Mouse (Mus musculus) gastrocnemius, adult 2 months (tissue): Measurements from ENCODE around the gene Fosl2. TPM values are rescaled to one million over a fixed set of nuclear protein-coding genes. Genes with fewer than 3 reads are reported as not detected.
"Not testable (repeated sequence)": the region's sequence is repeated elsewhere in the genome, so short reads cannot be mapped to it uniquely, and the experiment has no call there.

ENCODE experiments used
- DNase-seq: peaks from one replicate; pipeline ENCODE4 v3.0.0; 2022
- H3K27ac ChIP-seq: fragments of 200-600 bp; 2 replicates; pipeline ENCODE4 v1.8.1; 2022; ENCODE audit warnings: mild to moderate bottlenecking
- H3K4me3 ChIP-seq: fragments of 200-600 bp; 2 replicates; pipeline ENCODE4 v1.8.1; 2022; ENCODE audit warnings: mild to moderate bottlenecking, moderate library complexity
- CTCF ChIP-seq: fragments of 200-600 bp; IDR thresholded peaks from 2 replicates; pipeline ENCODE4 v1.8.1; 2022; ENCODE audit warnings: antibody characterized with exemption, mild to moderate bottlenecking, moderate library complexity
- intact Hi-C: fragments of 180-260 bp; cut with DNase I; formaldehyde crosslinking; loops from one replicate; pipeline ENCODE4 v1.15.1; 2025
- total RNA-seq, 2 experiments: library from RNA; stranded (reverse); gene quantifications; 2 replicates each; pipeline ENCODE4 v1.2.3; 2021

Gene Fosl2
- total RNA-seq, 2 experiments from 2014 or later, result 12.8 to 14.9 TPM

GRCm38 (mm10) chr5:32154931-32155688 lies 19.5 kb downstream of the Fosl2 start:
- intact Hi-C loops, result loop anchor here (5.0 kb wide), 1 partner anchor 42 kb away; no protein-coding TSS in a partner anchor
- Histone ChIP-seq H3K27ac (peak overlapping the region; percentile 77), H3K4me3 (no peak overlapping the region)
- peak; percentile 59 for DNase-seq
- peak; percentile 21; the same call in 1 of the 2 replicates for TF ChIP-seq CTCF

GRCm38 (mm10) chr5:32155927-32156326 lies 20.3 kb downstream of the Fosl2 start:
- H3K4me3 ChIP-seq, result no peak overlapping the region
- intact Hi-C loops, result loop anchor here (5.0 kb wide), 1 partner anchor 41 kb away; no protein-coding TSS in a partner anchor
- no peak for DNase-seq
- peak overlapping the region; percentile 77 for H3K27ac ChIP-seq
- no peak for TF ChIP-seq CTCF

DNA sequence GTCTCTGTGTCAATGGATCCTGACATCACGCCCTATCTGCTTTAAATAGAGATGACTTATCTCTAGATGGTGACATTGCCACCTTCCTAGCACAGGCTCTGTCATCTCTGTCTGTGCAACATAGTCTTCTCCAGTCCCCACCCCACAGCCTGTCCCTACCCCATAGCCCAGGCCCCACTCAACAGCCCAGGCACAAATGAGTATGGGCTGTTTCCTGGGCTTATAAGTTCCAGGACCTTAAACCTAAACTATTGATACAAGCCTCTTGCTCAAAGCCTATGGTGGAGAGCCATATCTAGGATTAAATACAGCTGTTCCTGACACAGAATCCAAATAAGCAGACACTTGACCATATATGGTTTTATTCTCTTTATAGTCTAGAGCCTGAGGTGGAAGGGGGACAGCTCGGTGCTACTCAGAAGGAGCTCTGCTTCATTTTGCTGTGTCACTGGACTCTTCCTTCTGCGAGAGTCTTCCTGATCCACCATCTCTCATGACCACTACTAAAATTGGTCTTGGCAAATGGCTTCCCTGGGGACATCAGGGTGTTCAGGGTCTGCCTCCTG lies 28.0 kb downstream of the Fosl2 start:
- intact Hi-C loops, result no loop called here
- DNase-seq, result no peak
- Histone ChIP-seq H3K27ac (no peak overlapping the region), H3K4me3 (no peak overlapping the region)
- no peak for TF ChIP-seq CTCF

DNA sequence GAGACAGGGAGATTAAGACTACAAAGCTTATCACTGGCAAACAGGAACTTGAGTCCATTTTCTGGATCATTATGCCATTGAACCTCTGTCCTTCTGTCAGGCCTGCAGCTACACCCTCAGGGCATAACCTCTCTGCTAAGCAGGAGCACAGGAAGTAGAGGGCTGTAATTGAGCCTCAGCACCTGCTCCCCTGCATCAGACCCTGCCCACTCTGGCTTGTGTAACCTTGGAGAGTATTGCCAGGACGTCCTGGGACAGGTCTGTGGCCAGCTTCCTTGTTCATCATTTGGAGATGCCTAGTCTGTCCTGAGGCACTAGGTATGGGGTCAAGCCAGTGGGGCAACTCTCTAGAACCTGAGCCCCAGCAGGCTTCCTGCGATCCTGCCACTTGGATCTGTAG lies 36.6 kb downstream of the Fosl2 start:
- no peak for TF ChIP-seq CTCF
- DNase-seq, result no peak
- intact Hi-C loops, result no loop called here

GRCm38 (mm10) chr5:32176800-32177199 lies 41.2 kb downstream of the Fosl2 start:
- H3K4me3 ChIP-seq, result no peak overlapping the region
- H3K27ac ChIP-seq, result no peak overlapping the region
- intact Hi-C loops, result no loop called here
- DNase-seq, result no peak
- no peak for TF ChIP-seq CTCF

More for the DNA sequence above, 36.6 kb downstream of the Fosl2 start:
- Histone ChIP-seq H3K27ac (no peak overlapping the region), H3K4me3 (no peak overlapping the region)

GRCm38 (mm10) chr5:32177737-32178136 lies 42.1 kb downstream of the Fosl2 start:
- Histone ChIP-seq H3K27ac (no peak overlapping the region), H3K4me3 (no peak overlapping the region)
- DNase-seq, result no peak
- intact Hi-C loops, result no loop called here
- no peak for TF ChIP-seq CTCF

DNA sequence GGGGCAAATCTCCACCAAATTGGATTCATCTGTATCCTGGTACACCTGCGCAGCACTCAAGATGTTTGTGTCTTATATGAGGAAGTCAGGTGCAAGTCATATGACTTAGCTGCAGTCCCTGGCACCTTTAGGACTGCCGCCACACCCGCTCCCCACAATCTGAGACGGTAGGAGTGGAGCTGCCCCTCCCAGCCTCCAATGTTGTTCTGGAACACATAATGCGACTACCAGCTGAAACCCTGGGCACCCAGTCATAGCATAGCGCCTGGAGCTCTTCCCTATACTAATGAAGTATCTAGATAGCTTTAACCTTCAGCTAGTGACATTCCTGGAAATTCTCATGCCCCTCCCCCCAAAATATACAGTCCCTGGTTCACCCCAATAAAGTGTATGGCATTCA lies 43.1 kb downstream of the Fosl2 start:
- intact Hi-C loops, H3K27ac ChIP-seq: not testable (repeated sequence)

DNA sequence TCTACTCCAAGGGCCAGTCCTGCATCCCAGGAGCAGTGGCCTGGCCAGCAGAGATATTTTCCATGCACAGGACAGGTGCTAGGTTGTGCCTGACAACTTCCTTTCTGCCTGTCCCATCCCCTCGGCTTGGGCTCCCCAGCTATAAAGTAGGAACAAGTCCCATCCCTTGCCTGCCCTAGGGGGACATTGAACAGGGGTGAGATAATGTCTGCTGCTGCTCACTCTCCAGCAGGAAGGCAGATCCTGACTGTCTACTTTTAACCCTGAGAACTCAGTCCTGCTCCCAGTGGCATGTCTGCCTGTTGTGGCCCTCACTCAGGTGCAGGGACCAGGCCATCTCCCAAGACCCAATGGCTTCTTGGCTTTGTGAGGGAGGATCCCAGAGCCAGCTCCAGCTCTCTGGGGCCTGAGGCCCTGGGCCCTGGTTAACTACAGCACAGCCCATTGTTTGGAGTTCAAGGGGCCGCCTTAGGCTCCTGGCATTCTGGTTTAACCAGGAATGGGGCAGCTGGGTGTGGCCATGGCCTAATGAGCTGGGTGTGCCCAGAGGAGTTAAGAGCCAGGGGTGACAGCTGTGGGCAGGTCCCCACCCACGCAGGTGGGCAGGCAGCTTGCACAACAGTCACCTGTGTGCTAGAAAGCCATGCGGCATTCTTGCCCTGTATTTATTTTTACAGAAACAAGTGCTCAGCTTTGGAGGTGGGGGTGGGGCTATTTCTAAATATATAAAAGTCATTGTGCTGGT lies 47.5 kb downstream of the Fosl2 start:
- H3K27ac ChIP-seq, result no peak overlapping the region
- no peak overlapping the region for H3K4me3 ChIP-seq
- intact Hi-C loops, result no loop called here
- DNase-seq, result no peak
- TF ChIP-seq CTCF, result no peak

More for the DNA sequence above, 43.1 kb downstream of the Fosl2 start:
- H3K4me3 ChIP-seq, DNase-seq: not testable (repeated sequence)

GRCm38 (mm10) chr5:32187717-32188116 lies 52.1 kb downstream of the Fosl2 start:
- DNase-seq, result no peak
- intact Hi-C loops, result no loop called here
- Histone ChIP-seq H3K27ac (no peak overlapping the region), H3K4me3 (no peak overlapping the region)
- no peak for TF ChIP-seq CTCF

DNA sequence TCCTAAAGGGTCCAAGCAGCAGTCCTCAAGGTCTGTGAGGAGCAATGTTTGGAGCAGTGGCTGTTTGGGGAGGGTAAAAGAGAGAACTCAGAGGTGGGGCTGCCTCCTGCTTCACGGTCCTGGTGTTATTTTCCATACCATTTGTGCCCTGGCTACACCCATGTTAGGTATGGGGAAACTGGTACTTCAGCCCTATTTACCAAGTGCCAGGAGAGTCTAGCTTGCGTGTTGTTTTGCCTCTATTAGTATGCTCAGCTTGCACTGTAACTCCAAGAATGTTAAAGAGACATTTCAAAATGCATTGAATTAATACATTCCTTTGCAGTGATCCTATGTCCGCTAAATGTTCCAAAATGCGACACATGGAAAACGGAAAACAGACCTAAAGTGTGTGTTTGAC lies 55.7 kb downstream of the Fosl2 start:
- intact Hi-C loops, result no loop called here
- Histone ChIP-seq H3K4me3 (no peak overlapping the region), H3K27ac (no peak overlapping the region)
- no peak for TF ChIP-seq CTCF
- no peak for DNase-seq

DNA sequence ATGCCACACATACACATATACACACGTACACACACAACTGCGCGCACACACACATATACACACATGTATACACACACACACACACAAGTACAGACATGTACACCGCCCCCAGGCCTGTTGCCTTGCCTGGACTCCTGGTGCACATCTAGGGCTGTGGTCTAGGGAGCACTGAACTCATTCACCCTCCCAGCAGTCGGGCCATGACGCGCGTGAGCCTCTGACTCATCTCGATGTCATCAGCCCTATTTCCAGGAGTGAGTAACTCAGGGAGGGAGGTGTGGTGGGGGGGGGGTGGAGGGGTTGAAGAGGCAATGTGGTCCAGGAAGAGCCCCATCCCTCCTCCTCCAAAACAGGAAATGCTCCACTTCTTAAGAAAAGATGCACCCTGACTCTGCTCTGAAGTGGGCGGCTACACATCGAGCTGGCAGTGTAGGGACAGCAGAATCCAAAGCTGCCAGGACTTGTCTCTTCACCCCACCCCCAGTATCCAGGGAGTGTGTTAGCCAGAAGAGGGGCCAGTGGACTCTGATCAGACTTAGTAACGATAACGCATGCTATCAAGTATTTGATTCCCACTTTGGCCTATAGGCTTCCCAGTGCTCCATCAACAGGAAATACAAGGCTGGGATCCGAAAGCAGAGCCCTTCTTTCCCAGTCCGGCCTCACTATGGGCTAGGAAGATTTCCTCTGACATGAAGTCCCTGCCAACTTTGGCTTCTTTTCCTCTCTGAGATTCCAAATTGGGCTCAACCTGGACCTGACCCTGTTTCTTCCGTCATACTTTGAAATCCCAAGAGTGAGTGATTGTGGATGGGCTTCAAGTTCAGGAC lies 56.6 kb downstream of the Fosl2 start:
- intact Hi-C loops, result no loop called here
- H3K4me3 ChIP-seq, result no peak overlapping the region
- no peak for TF ChIP-seq CTCF
- peak overlapping the region; percentile 59 for H3K27ac ChIP-seq
- DNase-seq, result peak; percentile 57

- no peak for TF ChIP-seq CTCF
- H3K27ac ChIP-seq, result no peak overlapping the region
- intact Hi-C loops, result no loop called here
- H3K4me3 ChIP-seq, result no peak overlapping the region
- no peak for DNase-seq
Measured at GRCm38 (mm10) chr5:32194236-32194635, 58.6 kb downstream of the Fosl2 start.
